Mouse (Mus musculus) gastrocnemius, postnatal 36 days (tissue): ENCODE measurements around the gene Reps2. TPM values are rescaled to one million over a fixed set of nuclear protein-coding genes. Genes with fewer than 3 reads are reported as not detected.

Experiments used
- DNase-seq, 2 experiments: peaks; one replicate each; pipeline ENCODE4 v3.0.0; 2022
- intact Hi-C: fragments of 180-260 bp; cut with DNase I; formaldehyde crosslinking; loops from one replicate; pipeline ENCODE4 v1.15.1; 2025
- long read RNA-seq, 2 experiments: library from polyadenylated mRNA; stranded (forward); transcript quantifications; one replicate each; pipeline ENCODE4 v2.0.0; 2021
- total RNA-seq, 2 experiments: library from RNA; stranded (reverse); gene quantifications; 2 replicates each; pipeline ENCODE4 v1.2.3; 2021

Gene Reps2
- total RNA-seq, result 1 to 10 TPM in 1 of 2 experiments, under 1 TPM in 1; 0.99 to 1.1 TPM
- long read RNA-seq, experiment 1, partial matches to known transcripts, result 1 of 2 reads
- long read RNA-seq, experiment 1, other reads (novel, unspliced or antisense), result 1 of 2 reads
- long read RNA-seq, experiment 2, partial matches to known transcripts, result 1 of 2 reads
- long read RNA-seq, experiment 2, other reads (novel, unspliced or antisense), result 1 of 2 reads

GRCm38 (mm10) chrX:162643091-162643788 lies at the start of gene Reps2:
TSS of gene Reps2 (minus strand) at chrX:162643649.
- intact Hi-C loops, result no loop called here
- peak; percentile 50 to 63 for DNase-seq

GRCm38 (mm10) chrX:162691272-162691671 lies 47.8 kb upstream of the Reps2 start:
- intact Hi-C loops, result no loop called here
- no peak for DNase-seq

GRCm38 (mm10) chrX:162685394-162685793 lies 41.9 kb upstream of the Reps2 start:
- DNase-seq, result no peak
- intact Hi-C loops, result no loop called here

GRCm38 (mm10) chrX:162679506-162679905 lies 36.1 kb upstream of the Reps2 start:
- DNase-seq, result no peak
- intact Hi-C loops, result no loop called here

- intact Hi-C loops, result no loop called here
- DNase-seq, result no peak
These were observed 35.4 kb upstream of the Reps2 start for GRCm38 (mm10) chrX:162678820-162679219.

GRCm38 (mm10) chrX:162666166-162666565 lies 22.7 kb upstream of the Reps2 start:
- DNase-seq, result no peak
- intact Hi-C loops, result no loop called here

- DNase-seq, result no peak
- intact Hi-C loops, result no loop called here
These were observed 16.7 kb upstream of the Reps2 start for GRCm38 (mm10) chrX:162660182-162660581.

GRCm38 (mm10) chrX:162653518-162653917 lies 10.1 kb upstream of the Reps2 start:
- intact Hi-C loops, result no loop called here

GRCm38 (mm10) chrX:162652445-162652844 lies 9.0 kb upstream of the Reps2 start:
- no peak for DNase-seq
- intact Hi-C loops, result no loop called here

More at GRCm38 (mm10) chrX:162653518-162653917, 10.1 kb upstream of the Reps2 start:
- no peak for DNase-seq

- intact Hi-C loops, result no loop called here
- no peak for DNase-seq
These were observed 7.7 kb upstream of the Reps2 start for GRCm38 (mm10) chrX:162651125-162651524.

- intact Hi-C loops, result no loop called here
- no peak for DNase-seq
These were observed 292 bp upstream of the Reps2 start for GRCm38 (mm10) chrX:162643789-162644092.

GRCm38 (mm10) chrX:162642402-162643090 lies 903 bp downstream of the Reps2 start:
- intact Hi-C loops, result no loop called here
- DNase-seq, result no peak

GRCm38 (mm10) chrX:162641764-162642163 lies 1.7 kb downstream of the Reps2 start:
- intact Hi-C loops, result no loop called here
- no peak for DNase-seq

- intact Hi-C loops, result no loop called here
- DNase-seq, result no peak
These were observed 8.3 kb downstream of the Reps2 start for GRCm38 (mm10) chrX:162635159-162635558.

- DNase-seq, result no peak
- intact Hi-C loops, result no loop called here
These were observed 21.4 kb downstream of the Reps2 start for GRCm38 (mm10) chrX:162622091-162622437.

- intact Hi-C loops, result no loop called here
- DNase-seq, result no peak
These were observed 22.0 kb downstream of the Reps2 start for GRCm38 (mm10) chrX:162621194-162622090.

- intact Hi-C loops, result no loop called here
- no peak for DNase-seq
These were observed 23.7 kb downstream of the Reps2 start for GRCm38 (mm10) chrX:162619705-162620104.

- DNase-seq, result no peak
- intact Hi-C loops, result no loop called here
These were observed 24.9 kb downstream of the Reps2 start for GRCm38 (mm10) chrX:162618547-162618946.

GRCm38 (mm10) chrX:162606113-162606512 lies 37.3 kb downstream of the Reps2 start:
- DNase-seq, result no peak
- intact Hi-C loops, result no loop called here

GRCm38 (mm10) chrX:162599666-162600065 lies 43.8 kb downstream of the Reps2 start:
- intact Hi-C loops, result no loop called here

More at GRCm38 (mm10) chrX:162599666-162600065, 43.8 kb downstream of the Reps2 start:
- no peak for DNase-seq
